Mouse (Mus musculus) liver, embryonic 14.5 days (tissue): ENCODE results near the gene Unc5a. TPM values are rescaled to one million over a fixed set of nuclear protein-coding genes. Genes with fewer than 3 reads are reported as not detected.

ENCODE experiments used
- ATAC-seq: fragments of 200-750 bp; cut with Nextera tagmentation; 2 replicates; pipeline ENCODE4 v1.8.0; 2017; ENCODE audit warnings: moderate number of reproducible peaks, mild to moderate bottlenecking, moderate library complexity; ENCODE audit not compliant: insufficient read depth
- DNase-seq, 3 experiments: peaks; one replicate each; pipeline ENCODE4 v3.0.0-alpha.2; 2012 to 2013; ENCODE audit warnings: low read depth in 3 of 3, low spot score in 3 of 3
- H3K27ac ChIP-seq: fragments of 300-500 bp; sonication (generic); 2 replicates; pipeline ENCODE4 v1.5.1; 2014; ENCODE audit warnings: moderate library complexity, mild to moderate bottlenecking, control low read depth, inconsistent platforms
- H3K27me3 ChIP-seq: fragments of 300-500 bp; sonication (generic); 2 replicates; pipeline ENCODE4 v1.6.1; 2014; ENCODE audit warnings: mild to moderate bottlenecking, low read length, moderate library complexity; ENCODE audit not compliant: control insufficient read depth, insufficient read depth
- H3K36me3 ChIP-seq: fragments of 300-500 bp; sonication (generic); replicated peaks from 2 replicates; pipeline ENCODE4 v1.6.1; 2014; ENCODE audit warnings: low read depth; ENCODE audit not compliant: control insufficient read depth, insufficient read depth
- H3K4me1 ChIP-seq, 2 experiments: fragments of 200-500 bp in 1 of 2; fragments of 300-500 bp in 1 of 2; sonication (generic) in 1 of 2; replicated peaks; 2 replicates each; pipeline ENCODE4 v1.6.1; 2012 to 2014; ENCODE audit warnings: antibody characterized with exemption in 1 of 2, inconsistent platforms in 1 of 2, low read length in 1 of 2; ENCODE audit not compliant: control insufficient read depth in 2 of 2, insufficient read depth in 2 of 2
- H3K4me2 ChIP-seq: fragments of 300-500 bp; sonication (generic); 2 replicates; pipeline ENCODE4 v1.6.1; 2014; ENCODE audit warnings: low read depth, mild to moderate bottlenecking, control low read depth, moderate library complexity
- H3K4me3 ChIP-seq, 2 experiments: fragments of 200-500 bp in 1 of 2; fragments of 300-500 bp in 1 of 2; sonication (generic) in 1 of 2; 2 replicates each; pipeline ENCODE4 v1.5.1; 2012 to 2014; ENCODE audit warnings: low read depth in 2 of 2, low read length in 2 of 2, mild to moderate bottlenecking in 2 of 2, control low read depth in 1 of 2, inconsistent platforms in 1 of 2, moderate library complexity in 1 of 2; ENCODE audit not compliant: insufficient read depth in 1 of 2
- H3K9ac ChIP-seq: fragments of 300-500 bp; sonication (generic); replicated peaks from 2 replicates; pipeline ENCODE4 v1.6.1; 2014; ENCODE audit warnings: mild to moderate bottlenecking, control low read depth, moderate library complexity
- H3K9me3 ChIP-seq: fragments of 300-500 bp; sonication (generic); 2 replicates; pipeline ENCODE4 v1.6.1; 2016; ENCODE audit warnings: low read length, mixed read lengths; ENCODE audit not compliant: control insufficient read depth
- CTCF ChIP-seq: IDR thresholded peaks from 2 replicates; pipeline ENCODE4 v1.5.1; 2016; ENCODE audit warnings: antibody characterized with exemption, low read depth, control low read depth
- EP300 ChIP-seq: IDR thresholded peaks from 2 replicates; pipeline ENCODE4 v1.6.1; 2016; ENCODE audit warnings: antibody characterized with exemption, low read depth
- whole genome bisulfite sequencing: fragments of 180-500 bp; shearing (Covaris S2); extraction: QIAGEN DNeasy Blood & Tissue Kit; methylation state at CpG from one replicate; pipeline ENCODE4 v1.1.7; 2014; ENCODE audit not compliant: insufficient replicate concordance; 5-methylcytosine and 5-hydroxymethylcytosine counted together
- polyA plus RNA-seq, 2 experiments: library from polyadenylated mRNA; depleted of rRNA in 1 of 2; stranded (reverse) in 1 of 2; unstranded in 1 of 2; fragments of >200 nt; fragmentation: Nextera tagmentation in 1 of 2; extraction: Ambion mirVana in 1 of 2; gene quantifications; 2 replicates each; pipeline versions ENCODE4 v1.2.1 to v1.2.3; 2012 to 2014

The Unc5a gene
- polyA plus RNA-seq, 2 experiments = 0.37 to 0.43 TPM

- Histone ChIP-seq H3K9me3 (no peaks in the 10 kb centered on the region), H3K36me3 (no peaks in the 10 kb centered on the region), H3K27ac (no peak overlapping the region), H3K27me3 (no peaks in the 10 kb centered on the region), H3K9ac (no peak overlapping the region), H3K4me1 (no peaks in the 10 kb centered on the region), H3K4me2 (no peak overlapping the region), H3K4me3 (no peak overlapping the region)
- WGBS = 36% methylated on average over 4 of the region's 4 CpGs
- DNase-seq = no peak
- TF ChIP-seq EP300 = no peak
- no peak for TF ChIP-seq CTCF
- ATAC-seq = no peak
Observed at GRCm38 (mm10) chr13:54930123-54930522, 19.1 kb upstream of the Unc5a start.

GRCm38 (mm10) chr13:54934873-54935272 lies 14.3 kb upstream of the Unc5a start:
- 60% methylated on average over 8 of the region's 8 CpGs for WGBS
- H3K4me2 ChIP-seq = no peak overlapping the region

GRCm38 (mm10) chr13:54936173-54936572 lies 13.0 kb upstream of the Unc5a start:
- no peak overlapping the region for H3K27ac ChIP-seq
- no peak overlapping the region for H3K4me2 ChIP-seq
- H3K36me3 ChIP-seq = no peaks in the 10 kb centered on the region
- WGBS = 60% methylated on average over 6 of the region's 6 CpGs
- no peak for ATAC-seq
- TF ChIP-seq EP300 (no peak), CTCF (no peak)
- DNase-seq = no peak
- no peak overlapping the region for H3K4me3 ChIP-seq
- no peaks in the 10 kb centered on the region for H3K4me1 ChIP-seq
- H3K9me3 ChIP-seq = no peaks in the 10 kb centered on the region
- H3K9ac ChIP-seq = no peak overlapping the region
- no peaks in the 10 kb centered on the region for H3K27me3 ChIP-seq

More at GRCm38 (mm10) chr13:54934873-54935272, 14.3 kb upstream of the Unc5a start:
- Histone ChIP-seq H3K4me3 (no peak overlapping the region), H3K36me3 (no peaks in the 10 kb centered on the region), H3K9ac (no peak overlapping the region), H3K9me3 (no peaks in the 10 kb centered on the region), H3K4me1 (no peaks in the 10 kb centered on the region), H3K27me3 (no peaks in the 10 kb centered on the region), H3K27ac (no peak overlapping the region)
- DNase-seq (no peak), ATAC-seq (no peak)
- TF ChIP-seq EP300 (no peak), CTCF (no peak)

- H3K9ac ChIP-seq = no peak overlapping the region
- H3K4me3 ChIP-seq = no peak overlapping the region
- H3K36me3 ChIP-seq = no peaks in the 10 kb centered on the region
- no peak for DNase-seq
- no peak overlapping the region for H3K4me2 ChIP-seq
- no peaks in the 10 kb centered on the region for H3K27me3 ChIP-seq
- H3K9me3 ChIP-seq = no peaks in the 10 kb centered on the region
- no peak for TF ChIP-seq EP300
- TF ChIP-seq CTCF = no peak
- no peak for ATAC-seq
- H3K27ac ChIP-seq = no peak overlapping the region
- 28% methylated on average over 11 of the region's 11 CpGs for WGBS
- H3K4me1 ChIP-seq = no peaks in the 10 kb centered on the region
Observed at GRCm38 (mm10) chr13:54937885-54938284, 11.3 kb upstream of the Unc5a start.

GRCm38 (mm10) chr13:54938493-54938892 lies 10.7 kb upstream of the Unc5a start:
- no peak overlapping the region for H3K4me2 ChIP-seq
- no peak overlapping the region for H3K27ac ChIP-seq
- ATAC-seq (no peak), DNase-seq (no peak)
- H3K36me3 ChIP-seq = no peaks in the 10 kb centered on the region
- no peaks in the 10 kb centered on the region for H3K9me3 ChIP-seq
- 64% methylated on average over 3 of the region's 3 CpGs for WGBS
- no peaks in the 10 kb centered on the region for H3K27me3 ChIP-seq
- H3K4me3 ChIP-seq = no peak overlapping the region
- H3K9ac ChIP-seq = no peak overlapping the region
- no peaks in the 10 kb centered on the region for H3K4me1 ChIP-seq
- TF ChIP-seq CTCF = no peak
- TF ChIP-seq EP300 = no peak
